Mouse (Mus musculus) 3134 (cell line): Measurements from ENCODE around the gene Ptpn13.

ENCODE experiments used
- DNase-seq: peaks from one replicate; pipeline ENCODE4 v3.0.0-alpha.2; 2011; ENCODE audit warnings: low spot score; ENCODE audit not compliant: insufficient read length; ENCODE audit errors: extremely low read depth

Ptpn13 gene

GRCm38 (mm10) chr5:103629854-103630580, 205.0 kb downstream of the Ptpn13 start:
- DNase-seq = no peak

- no peak for DNase-seq
These were observed 212.2 kb downstream of the Ptpn13 start for GRCm38 (mm10) chr5:103637162-103637561.

- peak; percentile 37 for DNase-seq
These were observed 219.2 kb downstream of the Ptpn13 start for GRCm38 (mm10) chr5:103644167-103644566.

GRCm38 (mm10) chr5:103647320-103647719, 222.3 kb downstream of the Ptpn13 start:
- DNase-seq = no peak
